Mouse (Mus musculus) right cerebral cortex, postnatal 36 days (tissue): Measurements from ENCODE around the gene Ccl17.
"Not testable (repeated sequence)": the region's sequence is repeated elsewhere in the genome, so short reads cannot be mapped to it uniquely, and the experiment has no call there.

Experiments
- DNase-seq, 2 experiments: peaks; one replicate each; pipeline ENCODE4 v3.0.0; 2022; ENCODE audit warnings: low spot score in 2 of 2, mixed read lengths in 1 of 2

Gene Ccl17

GRCm38 (mm10) chr8:94826210-94826609 is 16.0 kb downstream of the Ccl17 start:
- no peak for DNase-seq

- DNase-seq, result no peak
Observed at GRCm38 (mm10) chr8:94828284-94828683, 18.0 kb downstream of the Ccl17 start.

- not testable (repeated sequence) for DNase-seq
Observed at GRCm38 (mm10) chr8:94833901-94834405, 23.7 kb downstream of the Ccl17 start.

GRCm38 (mm10) chr8:94835751-94836150 is 25.5 kb downstream of the Ccl17 start:
- not testable (repeated sequence) for DNase-seq

GRCm38 (mm10) chr8:94836456-94837240 is 26.4 kb downstream of the Ccl17 start:
- no peak for DNase-seq

GRCm38 (mm10) chr8:94837662-94838574 is 27.7 kb downstream of the Ccl17 start, which contains the start of the genes Coq9 and Ciapin1:
Coq9 (plus strand) TSS chr8:94838321.
Ciapin1 (minus strand) TSS chr8:94838358.
- peak; percentile 94 to 95 for DNase-seq

GRCm38 (mm10) chr8:94838600-94838999 is 28.3 kb downstream of the Ccl17 start:
- peak; percentile 66 to 74 for DNase-seq

GRCm38 (mm10) chr8:94841183-94841582 is 30.9 kb downstream of the Ccl17 start:
- no peak for DNase-seq

- DNase-seq, result no peak
Observed at GRCm38 (mm10) chr8:94850049-94850448, 39.8 kb downstream of the Ccl17 start.

GRCm38 (mm10) chr8:94854761-94855160 is 44.5 kb downstream of the Ccl17 start:
- DNase-seq, result not testable (repeated sequence)

- DNase-seq, result no peak
Observed at GRCm38 (mm10) chr8:94857011-94857345, 46.7 kb downstream of the Ccl17 start.

DNA sequence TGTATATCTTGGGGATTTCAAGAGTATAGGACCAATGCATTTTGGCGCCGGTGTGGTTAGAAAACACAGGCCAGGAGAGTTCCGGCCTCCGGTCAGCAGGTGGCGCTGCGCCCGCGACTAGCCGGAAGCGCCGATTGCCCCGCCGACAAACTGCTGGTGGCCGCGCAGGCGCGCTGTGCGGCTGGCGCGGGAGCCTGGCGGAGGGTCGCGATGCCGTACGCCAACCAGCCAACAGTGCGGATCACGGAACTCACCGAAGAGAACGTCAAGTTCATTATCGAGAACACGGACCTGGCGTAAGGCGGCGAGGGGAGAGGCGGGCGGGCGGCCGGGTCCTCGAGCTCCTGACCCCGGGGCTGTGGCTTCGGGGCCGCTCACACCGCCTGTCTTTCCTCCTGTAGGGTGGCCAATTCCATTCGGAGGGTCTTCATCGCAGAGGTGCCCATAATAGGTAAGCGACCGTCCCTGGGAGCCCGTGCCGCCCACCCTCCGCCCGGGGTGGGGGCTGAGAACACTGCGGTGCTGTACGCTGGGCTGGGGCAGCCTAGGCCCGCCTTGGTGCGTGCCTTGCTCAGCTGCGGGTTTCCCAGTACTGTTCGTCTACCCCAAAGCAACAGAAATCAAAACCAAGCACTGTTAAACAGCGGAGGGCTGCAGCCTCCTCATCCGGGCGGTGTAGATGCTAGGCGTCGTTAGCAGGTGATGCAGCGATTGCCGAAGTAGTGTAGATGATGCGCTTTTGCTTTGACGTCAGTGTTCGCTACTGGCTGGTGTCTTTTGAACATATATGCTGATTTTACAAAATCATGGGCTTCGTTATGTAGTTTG is 47.3 kb downstream of the Ccl17 start, which contains the start of gene Polr2c:
TSS of gene Polr2c (plus strand) at position 105 of the 828 bp plus-strand sequence.
- DNase-seq, result peak; percentile 83 to 84

DNA sequence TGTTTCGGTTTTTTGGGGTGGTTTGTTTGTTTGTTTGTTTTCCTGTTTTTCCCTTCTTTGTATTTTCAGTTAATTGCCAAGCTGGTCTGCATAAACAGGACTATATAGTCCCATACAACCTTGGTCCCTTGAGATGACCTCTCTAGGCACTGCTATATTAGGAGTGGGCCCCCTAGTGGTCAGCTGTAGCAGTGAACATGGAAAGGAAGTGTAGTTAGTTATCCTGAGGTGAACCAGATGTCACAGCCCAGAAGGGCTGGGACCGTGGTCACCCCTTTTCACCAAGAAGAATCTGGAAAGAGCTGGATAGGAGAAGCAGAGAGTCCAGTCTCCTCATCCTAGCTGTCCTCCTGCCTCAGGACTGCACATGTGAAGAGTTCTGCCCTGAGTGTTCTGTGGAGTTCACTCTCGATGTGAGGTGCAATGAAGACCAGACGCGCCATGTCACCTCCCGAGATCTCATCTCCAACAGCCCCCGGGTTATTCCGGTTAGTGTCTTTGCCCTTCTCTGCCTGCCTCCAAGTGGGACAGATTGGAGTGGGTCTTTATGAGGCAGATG is 51.2 kb downstream of the Ccl17 start:
- DNase-seq, result no peak
